Mouse (Mus musculus): ENCODE data around the gene Cdk5rap2.

GRCm38 (mm10) chr4:70238862-70239261 lies 171.4 kb downstream of the Cdk5rap2 start:
- TF ChIP-seq EP300 (IDR thresholded peaks at IDR 0.05; ENCODE audit: insufficient read depth, low read depth, low read length) (no peak), CTCF (IDR thresholded peaks at IDR 0.05) (no peak), POLR2A (IDR thresholded peaks at IDR 0.05; ENCODE audit: insufficient read depth, low read depth, low read length) (no peak)

Data from heart, adult 2 months (tissue).